Mouse (Mus musculus): ENCODE results near the gene Hspb6. TPM values are rescaled to one million over a fixed set of nuclear protein-coding genes. Genes with fewer than 3 reads are reported as not detected.

The Hspb6 gene
- polyA plus RNA-seq (2016; fragmentation: Nextera tagmentation; extraction: Ambion mirVana) = 7.9 and 8.4 TPM in 2 replicates

- Histone ChIP-seq H3K27me3 (no peaks in the 10 kb centered on the region), H3K4me1 (peaks cover 23% of the 10 kb centered on the region), H3K4me2 (peak within 1 kb of the TSS; percentile 92), H3K9me3 (no peaks in the 10 kb centered on the region), H3K36me3 (replicated peaks) (peaks cover 50% of the 10 kb centered on the region), H3K4me3 (replicated peaks) (peak within 1 kb of the TSS; percentile 65), H3K27ac (peak within 1 kb of the TSS; percentile 95), H3K9ac (peak within 1 kb of the TSS; percentile 69)
- whole genome bisulfite sequencing = under 1% methylated on average over 44 of the region's 44 CpGs
- peak; percentile 96 for ATAC-seq (ENCODE audit: low FRiP score)
Measured at GRCm38 (mm10) chr7:30552102-30553020, at the start of gene Hspb6, which contains the start of gene Proser3. TSS of gene Hspb6 (plus strand) at chr7:30552178. TSS of gene Proser3 (minus strand) at chr7:30552299.

GRCm38 (mm10) chr7:30508061-30508460 is 43.9 kb upstream of the Hspb6 start:
- WGBS = 78% methylated on average over 4 of the region's 4 CpGs
- no peaks in the 10 kb centered on the region for H3K9me3 ChIP-seq
- H3K4me3 ChIP-seq (replicated peaks) = no peak overlapping the region
- no peak overlapping the region for H3K9ac ChIP-seq
- H3K27ac ChIP-seq = no peak overlapping the region
- H3K36me3 ChIP-seq (replicated peaks) = no peaks in the 10 kb centered on the region
- no peak overlapping the region for H3K4me2 ChIP-seq
- ATAC-seq (ENCODE audit: low FRiP score) = no peak
- H3K27me3 ChIP-seq = 0 out of 2 replicates have a peak, but pooled peaks cover 7% of the 10 kb centered on the region
- no peaks in the 10 kb centered on the region for H3K4me1 ChIP-seq

GRCm38 (mm10) chr7:30515003-30515760 is 36.8 kb upstream of the Hspb6 start:
- H3K9me3 ChIP-seq = no peaks in the 10 kb centered on the region
- H3K36me3 ChIP-seq (replicated peaks) = no peaks in the 10 kb centered on the region
- H3K27me3 ChIP-seq = no peaks in the 10 kb centered on the region
- no peak overlapping the region for H3K4me2 ChIP-seq
- WGBS = 55% methylated on average over 24 of the region's 24 CpGs
- no peak overlapping the region for H3K4me3 ChIP-seq (replicated peaks)
- no peak overlapping the region for H3K9ac ChIP-seq
- no peaks in the 10 kb centered on the region for H3K4me1 ChIP-seq
- no peak overlapping the region for H3K27ac ChIP-seq
- ATAC-seq (ENCODE audit: low FRiP score) = no peak; the same call in 1 of the 2 replicates

- H3K4me3 ChIP-seq (replicated peaks) = no peak overlapping the region
- H3K27ac ChIP-seq = no peak overlapping the region
- H3K36me3 ChIP-seq (replicated peaks) = peaks cover 14% of the 10 kb centered on the region
- ATAC-seq (ENCODE audit: low FRiP score) = no peak
- no peaks in the 10 kb centered on the region for H3K27me3 ChIP-seq
- 48% methylated on average over 8 of the region's 8 CpGs for WGBS
- H3K4me1 ChIP-seq = peaks cover 8% of the 10 kb centered on the region; the same call in 1 of the 2 replicates
- no peak overlapping the region for H3K9ac ChIP-seq
- H3K9me3 ChIP-seq = no peaks in the 10 kb centered on the region
- no peak overlapping the region for H3K4me2 ChIP-seq
Measured at GRCm38 (mm10) chr7:30518325-30518724, 33.7 kb upstream of the Hspb6 start.

- no peak overlapping the region for H3K9ac ChIP-seq
- no peaks in the 10 kb centered on the region for H3K9me3 ChIP-seq
- H3K36me3 ChIP-seq (replicated peaks) = peaks cover 34% of the 10 kb centered on the region
- ATAC-seq (ENCODE audit: low FRiP score) = no peak
- peak overlapping the region; percentile 42; the same call in 1 of the 2 replicates for H3K27ac ChIP-seq
- H3K4me2 ChIP-seq = no peak overlapping the region
- 67% methylated on average over 4 of the region's 4 CpGs for WGBS
- no peaks in the 10 kb centered on the region for H3K27me3 ChIP-seq
- no peak overlapping the region for H3K4me3 ChIP-seq (replicated peaks)
- H3K4me1 ChIP-seq = peaks cover 8% of the 10 kb centered on the region; the same call in 1 of the 2 replicates
Measured at GRCm38 (mm10) chr7:30520396-30520795, 31.6 kb upstream of the Hspb6 start.

GRCm38 (mm10) chr7:30520856-30521255 is 31.1 kb upstream of the Hspb6 start:
- Histone ChIP-seq H3K27ac (peak overlapping the region; percentile 42; the same call in 1 of the 2 replicates), H3K9ac (no peak overlapping the region), H3K4me3 (replicated peaks) (no peak overlapping the region), H3K27me3 (no peaks in the 10 kb centered on the region), H3K4me2 (no peak overlapping the region), H3K36me3 (replicated peaks) (peaks cover 39% of the 10 kb centered on the region), H3K9me3 (no peaks in the 10 kb centered on the region), H3K4me1 (peaks cover 9% of the 10 kb centered on the region; the same call in 1 of the 2 replicates)
- WGBS = 78% methylated on average over 5 of the region's 5 CpGs
- no peak for ATAC-seq (ENCODE audit: low FRiP score)

- H3K4me3 ChIP-seq (replicated peaks) = no peak overlapping the region
- no peak overlapping the region for H3K27ac ChIP-seq
- peaks cover 20% of the 10 kb centered on the region for H3K4me1 ChIP-seq
- H3K27me3 ChIP-seq = no peaks in the 10 kb centered on the region
- H3K36me3 ChIP-seq (replicated peaks) = peaks cover 59% of the 10 kb centered on the region
- WGBS = 85% methylated on average over 10 of the region's 10 CpGs
- no peaks in the 10 kb centered on the region for H3K9me3 ChIP-seq
- no peak overlapping the region for H3K9ac ChIP-seq
- ATAC-seq (ENCODE audit: low FRiP score) = no peak
- no peak overlapping the region for H3K4me2 ChIP-seq
Measured at GRCm38 (mm10) chr7:30522871-30523270, 29.1 kb upstream of the Hspb6 start.

GRCm38 (mm10) chr7:30524487-30524886 is 27.5 kb upstream of the Hspb6 start:
- no peaks in the 10 kb centered on the region for H3K9me3 ChIP-seq
- no peaks in the 10 kb centered on the region for H3K27me3 ChIP-seq
- peaks cover 20% of the 10 kb centered on the region for H3K4me1 ChIP-seq
- 85% methylated on average over 6 of the region's 6 CpGs for WGBS
- no peak for ATAC-seq (ENCODE audit: low FRiP score)
- H3K36me3 ChIP-seq (replicated peaks) = peaks cover 75% of the 10 kb centered on the region
- H3K9ac ChIP-seq = no peak overlapping the region
- H3K4me3 ChIP-seq (replicated peaks) = no peak overlapping the region
- no peak overlapping the region for H3K27ac ChIP-seq
- no peak overlapping the region for H3K4me2 ChIP-seq

- ATAC-seq (ENCODE audit: low FRiP score) = no peak; the same call in 1 of the 2 replicates
- H3K4me1 ChIP-seq = peaks cover 17% of the 10 kb centered on the region
- no peaks in the 10 kb centered on the region for H3K9me3 ChIP-seq
- no peaks in the 10 kb centered on the region for H3K27me3 ChIP-seq
- no peak overlapping the region for H3K27ac ChIP-seq
- H3K4me2 ChIP-seq = no peak overlapping the region
- peaks cover 90% of the 10 kb centered on the region for H3K36me3 ChIP-seq (replicated peaks)
- no peak overlapping the region for H3K9ac ChIP-seq
- 31% methylated on average over 10 of the region's 10 CpGs for WGBS
- no peak overlapping the region for H3K4me3 ChIP-seq (replicated peaks)
Measured at GRCm38 (mm10) chr7:30525954-30526353, 26.0 kb upstream of the Hspb6 start.

- Histone ChIP-seq H3K27me3 (no peaks in the 10 kb centered on the region), H3K9ac (no peak overlapping the region), H3K9me3 (no peaks in the 10 kb centered on the region), H3K4me2 (no peak overlapping the region), H3K27ac (no peak overlapping the region), H3K4me1 (peaks cover 16% of the 10 kb centered on the region), H3K4me3 (replicated peaks) (no peak overlapping the region), H3K36me3 (replicated peaks) (peaks cover 94% of the 10 kb centered on the region)
- no peak for ATAC-seq (ENCODE audit: low FRiP score)
- 21% methylated on average over 17 of the region's 17 CpGs for WGBS
Measured at GRCm38 (mm10) chr7:30526399-30526798, 25.6 kb upstream of the Hspb6 start.

GRCm38 (mm10) chr7:30526981-30527380 is 25.0 kb upstream of the Hspb6 start:
- Histone ChIP-seq H3K9ac (no peak overlapping the region), H3K9me3 (no peaks in the 10 kb centered on the region), H3K4me1 (peaks cover 20% of the 10 kb centered on the region), H3K27ac (no peak overlapping the region), H3K4me2 (no peak overlapping the region), H3K4me3 (replicated peaks) (no peak overlapping the region), H3K36me3 (replicated peaks) (peaks cover 100% of the 10 kb centered on the region), H3K27me3 (no peaks in the 10 kb centered on the region)
- ATAC-seq (ENCODE audit: low FRiP score) = no peak
- 85% methylated on average over 14 of the region's 14 CpGs for WGBS

GRCm38 (mm10) chr7:30531291-30531815 is 20.6 kb upstream of the Hspb6 start:
- H3K4me1 ChIP-seq = peaks cover 45% of the 10 kb centered on the region
- no peaks in the 10 kb centered on the region for H3K27me3 ChIP-seq
- H3K9me3 ChIP-seq = no peaks in the 10 kb centered on the region
- no peak overlapping the region for H3K27ac ChIP-seq
- H3K9ac ChIP-seq = 0 out of 2 replicates have a peak overlapping the region, but pooled peaks have one; percentile 18
- WGBS = 83% methylated on average over 9 of the region's 9 CpGs
- ATAC-seq (ENCODE audit: low FRiP score) = no peak
- H3K4me3 ChIP-seq (replicated peaks) = no peak overlapping the region
- H3K4me2 ChIP-seq = peak overlapping the region; percentile 16; the same call in 1 of the 2 replicates
- H3K36me3 ChIP-seq (replicated peaks) = peaks cover 66% of the 10 kb centered on the region

Data from forebrain, embryonic 12.5 days (tissue).